Mouse (Mus musculus) hindbrain, embryonic 14.5 days (tissue): ENCODE data around the gene Adipor2. TPM values are rescaled to one million over a fixed set of nuclear protein-coding genes. Genes with fewer than 3 reads are reported as not detected.

Source experiments
- polyA plus RNA-seq: library from polyadenylated mRNA; unstranded; fragments of >200 nt; fragmentation: Nextera tagmentation; extraction: Ambion mirVana; gene quantifications from 2 replicates; pipeline ENCODE4 v1.2.1, GENCODE M21; 2014

Adipor2 gene
- polyA plus RNA-seq, 1 experiment from 2014 or later: 27.3 TPM

Other genes starting within 250 kb of the Adipor2 start
- 11.6 and 12.6 TPM in 2 replicates for gene Dcp1b, start 242.5 kb downstream of the Adipor2 start, polyA plus RNA-seq
- 7.4 and 10.1 TPM in 2 replicates for gene Cacna1c, start 221.3 kb downstream of the Adipor2 start, polyA plus RNA-seq
- 0.35 and 0.57 TPM in 2 replicates for gene Cacna2d4, start 181.2 kb downstream of the Adipor2 start, polyA plus RNA-seq
- gene Lrtm2, start 86.9 kb downstream of the Adipor2 start, polyA plus RNA-seq: 7.8 and 13.2 TPM in 2 replicates
- gene Fbxl14, start 62.0 kb upstream of the Adipor2 start, polyA plus RNA-seq: 3.1 and 4.6 TPM in 2 replicates
- gene Wnt5b, start 126.6 kb upstream of the Adipor2 start, polyA plus RNA-seq: 6.3 and 6.6 TPM in 2 replicates